Mouse (Mus musculus) neural tube, embryonic 12.5 days (tissue): Measurements from ENCODE around the gene Tjp1. TPM values are rescaled to one million over a fixed set of nuclear protein-coding genes. Genes with fewer than 3 reads are reported as not detected.
A peak's percentile ranks its signal among the peaks of the same experiment; 100 is the strongest.

ENCODE experiments used
- ATAC-seq: fragments of 200-750 bp; cut with Nextera tagmentation; 2 replicates; pipeline ENCODE4 v1.8.0; 2017; ENCODE audit warnings: low read depth, mild to moderate bottlenecking, moderate TSS enrichment, moderate library complexity; ENCODE audit not compliant: low FRiP score
- H3K27ac ChIP-seq: fragments of 300-500 bp; sonication (generic); 2 replicates; pipeline ENCODE4 v1.5.1; 2016
- H3K27me3 ChIP-seq: fragments of 300-500 bp; sonication (generic); replicated peaks from 2 replicates; pipeline ENCODE4 v1.6.1; 2016; ENCODE audit warnings: mild to moderate bottlenecking
- H3K36me3 ChIP-seq: fragments of 300-500 bp; sonication (generic); 2 replicates; pipeline ENCODE4 v1.6.1; 2016; ENCODE audit warnings: mild to moderate bottlenecking
- H3K4me1 ChIP-seq: fragments of 300-500 bp; sonication (generic); 2 replicates; pipeline ENCODE4 v1.6.1; 2016
- H3K4me2 ChIP-seq: fragments of 300-500 bp; sonication (generic); replicated peaks from 2 replicates; pipeline ENCODE4 v1.6.1; 2016; ENCODE audit warnings: mild to moderate bottlenecking
- H3K4me3 ChIP-seq: fragments of 300-500 bp; sonication (generic); 2 replicates; pipeline ENCODE4 v1.5.1; 2016
- H3K9ac ChIP-seq: fragments of 300-500 bp; sonication (generic); 2 replicates; pipeline ENCODE4 v1.6.1; 2016; ENCODE audit warnings: mild to moderate bottlenecking
- H3K9me3 ChIP-seq: fragments of 300-500 bp; sonication (generic); 2 replicates; pipeline ENCODE4 v1.6.1; 2016; ENCODE audit warnings: mild to moderate bottlenecking
- WGBS: fragments of 180-500 bp; shearing (Covaris S2); methylation state at CpG from one replicate; pipeline ENCODE4 v1.1.7; 2016; 5-methylcytosine and 5-hydroxymethylcytosine counted together
- polyA plus RNA-seq: library from polyadenylated mRNA; unstranded; fragments of >200 nt; fragmentation: Nextera tagmentation; extraction: Ambion mirVana; gene quantifications from 2 replicates; pipeline ENCODE4 v1.2.1, GENCODE M21; 2016

The Tjp1 gene
- polyA plus RNA-seq, 1 experiment from 2014 or later, result 27.4 TPM

- Histone ChIP-seq H3K27ac (no peak overlapping the region), H3K4me2 (no peak overlapping the region), H3K36me3 (no peaks in the 10 kb centered on the region), H3K9me3 (no peaks in the 10 kb centered on the region), H3K4me3 (no peak overlapping the region), H3K9ac (no peak overlapping the region), H3K27me3 (no peaks in the 10 kb centered on the region), H3K4me1 (peaks cover 10% of the 10 kb centered on the region)
- no peak for ATAC-seq
- WGBS, result 84% methylated on average over 3 of the region's 3 CpGs
Observed at GRCm38 (mm10) chr7:65455208-65455607, 72.4 kb downstream of the Tjp1 start.

- Histone ChIP-seq H3K4me2 (no peak overlapping the region), H3K4me1 (peaks cover 13% of the 10 kb centered on the region), H3K9me3 (no peaks in the 10 kb centered on the region), H3K27me3 (no peaks in the 10 kb centered on the region), H3K27ac (no peak overlapping the region), H3K36me3 (no peaks in the 10 kb centered on the region), H3K4me3 (no peak overlapping the region), H3K9ac (no peak overlapping the region)
- 9% methylated on average over 3 of the region's 3 CpGs for WGBS
- ATAC-seq, result no peak
Observed at GRCm38 (mm10) chr7:65454269-65454668, 73.3 kb downstream of the Tjp1 start.

- Histone ChIP-seq H3K9ac (no peak overlapping the region), H3K4me1 (peaks cover 13% of the 10 kb centered on the region), H3K36me3 (no peaks in the 10 kb centered on the region), H3K27ac (no peak overlapping the region), H3K27me3 (no peaks in the 10 kb centered on the region), H3K4me3 (no peak overlapping the region), H3K4me2 (no peak overlapping the region), H3K9me3 (no peaks in the 10 kb centered on the region)
- no peak for ATAC-seq
- 86% methylated on average over 3 of the region's 3 CpGs for WGBS
Observed at GRCm38 (mm10) chr7:65452246-65452645, 75.3 kb downstream of the Tjp1 start.

GRCm38 (mm10) chr7:65450158-65450557 is 77.4 kb downstream of the Tjp1 start:
- ATAC-seq, result peak; percentile 90
- Histone ChIP-seq H3K27me3 (no peaks in the 10 kb centered on the region), H3K9ac (no peak overlapping the region), H3K9me3 (no peaks in the 10 kb centered on the region), H3K4me3 (no peak overlapping the region), H3K4me1 (peaks cover 13% of the 10 kb centered on the region), H3K4me2 (no peak overlapping the region), H3K27ac (no peak overlapping the region), H3K36me3 (no peaks in the 10 kb centered on the region)
- WGBS, result 14% methylated on average over 5 of the region's 5 CpGs

- 85% methylated on average over 4 of the region's 4 CpGs for WGBS
- no peak for ATAC-seq
- Histone ChIP-seq H3K27ac (no peak overlapping the region), H3K9ac (no peak overlapping the region), H3K4me3 (no peak overlapping the region), H3K27me3 (no peaks in the 10 kb centered on the region), H3K4me2 (no peak overlapping the region), H3K4me1 (no peaks in the 10 kb centered on the region), H3K36me3 (no peaks in the 10 kb centered on the region), H3K9me3 (no peaks in the 10 kb centered on the region)
Observed at GRCm38 (mm10) chr7:65441505-65441904, 86.1 kb downstream of the Tjp1 start.

GRCm38 (mm10) chr7:65439518-65439917 is 88.1 kb downstream of the Tjp1 start:
- Histone ChIP-seq H3K27me3 (no peaks in the 10 kb centered on the region), H3K9me3 (no peaks in the 10 kb centered on the region), H3K36me3 (no peaks in the 10 kb centered on the region), H3K4me3 (no peak overlapping the region), H3K4me1 (no peaks in the 10 kb centered on the region), H3K4me2 (no peak overlapping the region), H3K27ac (no peak overlapping the region), H3K9ac (no peak overlapping the region)
- ATAC-seq, result no peak
- WGBS, result 87% methylated on average over 8 of the region's 8 CpGs

- Histone ChIP-seq H3K4me3 (no peak overlapping the region), H3K27ac (no peak overlapping the region), H3K4me2 (no peak overlapping the region), H3K9me3 (no peaks in the 10 kb centered on the region), H3K36me3 (no peaks in the 10 kb centered on the region), H3K27me3 (no peaks in the 10 kb centered on the region), H3K9ac (no peak overlapping the region), H3K4me1 (no peaks in the 10 kb centered on the region)
- WGBS, result 73% methylated on average over 5 of the region's 5 CpGs
- no peak for ATAC-seq
Observed at GRCm38 (mm10) chr7:65438146-65438545, 89.4 kb downstream of the Tjp1 start.

- no peak overlapping the region for H3K4me3 ChIP-seq
- no peak for ATAC-seq
- no peaks in the 10 kb centered on the region for H3K9me3 ChIP-seq
- H3K4me2 ChIP-seq, result no peak overlapping the region
- H3K9ac ChIP-seq, result no peak overlapping the region
- no peaks in the 10 kb centered on the region for H3K36me3 ChIP-seq
- H3K4me1 ChIP-seq, result no peaks in the 10 kb centered on the region
- H3K27ac ChIP-seq, result no peak overlapping the region
- no peaks in the 10 kb centered on the region for H3K27me3 ChIP-seq
- WGBS, result 90% methylated on average over 3 of the region's 3 CpGs
Observed at GRCm38 (mm10) chr7:65436921-65437320, 90.7 kb downstream of the Tjp1 start.

GRCm38 (mm10) chr7:65431018-65431695 is 96.4 kb downstream of the Tjp1 start:
- no peak for ATAC-seq
- H3K4me3 ChIP-seq, result no peak overlapping the region
- no peak overlapping the region for H3K27ac ChIP-seq
- H3K4me2 ChIP-seq, result no peak overlapping the region
- H3K36me3 ChIP-seq, result no peaks in the 10 kb centered on the region
- no peak overlapping the region for H3K9ac ChIP-seq
- H3K9me3 ChIP-seq, result no peaks in the 10 kb centered on the region
- no peaks in the 10 kb centered on the region for H3K4me1 ChIP-seq
- 24% methylated on average over 9 of the region's 9 CpGs for WGBS
- H3K27me3 ChIP-seq, result no peaks in the 10 kb centered on the region; the same call in 1 of the 2 replicates

GRCm38 (mm10) chr7:65430401-65430800 is 97.2 kb downstream of the Tjp1 start:
- H3K27me3 ChIP-seq, result no peaks in the 10 kb centered on the region; the same call in 1 of the 2 replicates
- ATAC-seq, result no peak
- WGBS, result 20% methylated on average over 8 of the region's 8 CpGs

GRCm38 (mm10) chr7:65424519-65424918 is 103.1 kb downstream of the Tjp1 start:
- Histone ChIP-seq H3K9me3 (no peaks in the 10 kb centered on the region), H3K27me3 (no peaks in the 10 kb centered on the region; the same call in 1 of the 2 replicates), H3K4me2 (no peak overlapping the region), H3K36me3 (no peaks in the 10 kb centered on the region), H3K4me3 (no peak overlapping the region), H3K9ac (no peak overlapping the region), H3K4me1 (peaks cover 27% of the 10 kb centered on the region), H3K27ac (no peak overlapping the region)
- 77% methylated on average over 8 of the region's 8 CpGs for WGBS
- no peak for ATAC-seq

More at GRCm38 (mm10) chr7:65430401-65430800, 97.2 kb downstream of the Tjp1 start:
- no peaks in the 10 kb centered on the region for H3K36me3 ChIP-seq
- H3K4me3 ChIP-seq, result no peak overlapping the region
- H3K9ac ChIP-seq, result no peak overlapping the region
- no peaks in the 10 kb centered on the region for H3K4me1 ChIP-seq
- no peak overlapping the region for H3K27ac ChIP-seq
- H3K9me3 ChIP-seq, result no peaks in the 10 kb centered on the region
- no peak overlapping the region for H3K4me2 ChIP-seq

- H3K27me3 ChIP-seq, result no peaks in the 10 kb centered on the region; the same call in 1 of the 2 replicates
- H3K27ac ChIP-seq, result no peak overlapping the region
- no peaks in the 10 kb centered on the region for H3K36me3 ChIP-seq
- H3K9me3 ChIP-seq, result no peaks in the 10 kb centered on the region
- WGBS, result 92% methylated on average over 1 of the region's 1 CpGs
- no peak overlapping the region for H3K9ac ChIP-seq
- H3K4me2 ChIP-seq, result no peak overlapping the region
- no peak for ATAC-seq
- H3K4me1 ChIP-seq, result peaks cover 33% of the 10 kb centered on the region
- H3K4me3 ChIP-seq, result no peak overlapping the region
Observed at GRCm38 (mm10) chr7:65422456-65422855, 105.1 kb downstream of the Tjp1 start.

GRCm38 (mm10) chr7:65421451-65421850 is 106.1 kb downstream of the Tjp1 start:
- H3K27ac ChIP-seq, result peak overlapping the region; percentile 21; the same call in 1 of the 2 replicates
- no peaks in the 10 kb centered on the region for H3K27me3 ChIP-seq
- peaks cover 43% of the 10 kb centered on the region for H3K4me1 ChIP-seq
- WGBS, result 5% methylated on average over 10 of the region's 10 CpGs
- no peak overlapping the region for H3K4me3 ChIP-seq
- peak; percentile 82 for ATAC-seq
- no peak overlapping the region for H3K9ac ChIP-seq
- H3K9me3 ChIP-seq, result no peaks in the 10 kb centered on the region
- peak overlapping the region; percentile 43 for H3K4me2 ChIP-seq
- no peaks in the 10 kb centered on the region for H3K36me3 ChIP-seq
